Mouse (Mus musculus) midbrain, embryonic 10.5 days (tissue): ENCODE data around the gene Dnah5. TPM values are rescaled to one million over a fixed set of nuclear protein-coding genes. Genes with fewer than 3 reads are reported as not detected.
"Not testable (repeated sequence)": the region's sequence is repeated elsewhere in the genome, so short reads cannot be mapped to it uniquely, and the experiment has no call there.

Experiments used
- DNase-seq: peaks from one replicate; pipeline ENCODE4 v3.0.0-alpha.2; 2017; ENCODE audit warnings: low spot score
- H3K27ac ChIP-seq: fragments of 300-500 bp; sonication (generic); replicated peaks from 2 replicates; pipeline ENCODE4 v1.5.1; 2016; ENCODE audit warnings: mild to moderate bottlenecking
- H3K27me3 ChIP-seq: fragments of 300-500 bp; sonication (generic); 2 replicates; pipeline ENCODE4 v1.6.1; 2016; ENCODE audit warnings: low read depth, mild to moderate bottlenecking; ENCODE audit not compliant: poor library complexity, severe bottlenecking
- H3K36me3 ChIP-seq: fragments of 300-500 bp; sonication (generic); 2 replicates; pipeline ENCODE4 v1.6.1; 2016; ENCODE audit warnings: mild to moderate bottlenecking, moderate library complexity
- H3K4me1 ChIP-seq: fragments of 300-500 bp; sonication (generic); 2 replicates; pipeline ENCODE4 v1.6.1; 2016
- H3K4me3 ChIP-seq: fragments of 300-500 bp; sonication (generic); 2 replicates; pipeline ENCODE4 v1.5.1; 2016; ENCODE audit warnings: mild to moderate bottlenecking, moderate library complexity
- H3K9me3 ChIP-seq: fragments of 300-500 bp; sonication (generic); replicated peaks from 2 replicates; pipeline ENCODE4 v1.6.1; 2016; ENCODE audit warnings: mild to moderate bottlenecking
- WGBS: fragments of 180-500 bp; shearing (Covaris S2); methylation state at CpG from one replicate; pipeline ENCODE4 v1.1.7; 2016; 5-methylcytosine and 5-hydroxymethylcytosine counted together
- polyA plus RNA-seq: library from polyadenylated mRNA; unstranded; fragments of >200 nt; fragmentation: Nextera tagmentation; extraction: Ambion mirVana; gene quantifications from 2 replicates; pipeline ENCODE4 v1.2.1, GENCODE M21; 2016

Gene Dnah5
- polyA plus RNA-seq, 1 experiment from 2014 or later: 0.07 TPM

DNA sequence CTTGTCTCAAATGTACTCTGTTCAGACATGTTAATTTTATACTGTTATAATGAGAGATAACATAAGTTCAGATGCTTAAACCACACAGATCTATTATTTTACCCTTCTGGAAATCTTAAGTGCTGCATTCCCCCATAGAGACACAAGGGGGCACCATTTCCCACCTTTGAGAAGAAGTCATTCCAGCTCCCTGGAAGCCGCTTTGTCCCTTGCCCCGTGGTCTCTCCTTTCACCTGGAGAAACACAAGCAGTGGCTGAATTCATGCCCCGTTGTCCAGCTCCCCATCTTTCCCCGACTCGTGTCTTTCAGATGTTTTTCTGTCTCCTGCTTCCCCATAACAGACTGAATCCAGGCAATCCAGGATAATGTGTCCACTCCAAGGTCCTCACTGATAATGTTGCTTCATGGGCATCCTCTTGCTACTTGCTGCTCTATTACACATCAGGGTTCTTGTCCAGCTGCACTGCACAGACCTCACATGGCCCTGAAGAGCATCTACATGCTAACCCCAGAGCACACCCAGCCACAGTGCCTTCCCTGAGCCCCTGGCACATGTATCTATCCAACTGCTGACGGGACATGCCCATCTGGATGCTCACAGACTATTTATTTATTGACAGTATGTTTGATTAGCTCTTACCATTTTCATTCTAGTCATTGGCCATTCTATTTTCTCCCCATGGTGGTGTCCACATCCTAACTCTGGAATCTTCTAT lies 112.4 kb downstream of the Dnah5 start:
- Histone ChIP-seq H3K4me1 (peaks cover 2% of the 10 kb centered on the region; the same call in 1 of the 2 replicates), H3K27ac (no peak overlapping the region), H3K36me3 (no peaks in the 10 kb centered on the region), H3K4me3 (no peak overlapping the region), H3K9me3 (no peaks in the 10 kb centered on the region), H3K27me3 (no peaks in the 10 kb centered on the region)
- 28% methylated on average over 6 of the region's 6 CpGs for WGBS
- peak; percentile 56 for DNase-seq

DNA sequence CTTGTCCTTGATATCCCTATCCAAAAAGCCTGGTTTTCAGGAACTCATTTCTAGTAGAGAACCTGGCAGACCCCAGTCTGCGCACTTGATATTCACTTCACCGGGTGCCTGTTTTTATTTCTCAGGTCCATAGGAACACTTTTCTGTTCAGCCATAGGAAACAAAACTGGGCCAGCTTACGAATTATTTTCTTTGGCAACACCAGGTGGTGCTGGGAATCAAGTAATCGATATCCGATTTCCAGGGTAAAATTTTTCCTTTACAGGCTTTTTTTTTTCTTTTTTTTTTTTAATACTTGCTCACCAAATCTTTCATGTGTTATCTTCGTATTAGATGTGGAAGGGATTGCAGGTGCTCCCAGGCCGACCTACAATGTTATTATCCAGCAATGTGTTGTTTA lies 119.0 kb downstream of the Dnah5 start:
- H3K9me3 ChIP-seq: no peaks in the 10 kb centered on the region
- H3K27me3 ChIP-seq: no peaks in the 10 kb centered on the region
- H3K36me3 ChIP-seq: no peaks in the 10 kb centered on the region
- WGBS: 86% methylated on average over 7 of the region's 7 CpGs
- no peak for DNase-seq
- no peak overlapping the region for H3K27ac ChIP-seq
- no peaks in the 10 kb centered on the region for H3K4me1 ChIP-seq
- no peak overlapping the region for H3K4me3 ChIP-seq

GRCm38 (mm10) chr15:28326985-28327384 lies 123.4 kb downstream of the Dnah5 start:
- Histone ChIP-seq H3K4me1 (no peaks in the 10 kb centered on the region), H3K4me3 (no peak overlapping the region), H3K9me3 (no peaks in the 10 kb centered on the region), H3K27ac (no peak overlapping the region), H3K36me3 (no peaks in the 10 kb centered on the region), H3K27me3 (no peaks in the 10 kb centered on the region)
- DNase-seq: no peak
- 63% methylated on average over 7 of the region's 7 CpGs for WGBS

DNA sequence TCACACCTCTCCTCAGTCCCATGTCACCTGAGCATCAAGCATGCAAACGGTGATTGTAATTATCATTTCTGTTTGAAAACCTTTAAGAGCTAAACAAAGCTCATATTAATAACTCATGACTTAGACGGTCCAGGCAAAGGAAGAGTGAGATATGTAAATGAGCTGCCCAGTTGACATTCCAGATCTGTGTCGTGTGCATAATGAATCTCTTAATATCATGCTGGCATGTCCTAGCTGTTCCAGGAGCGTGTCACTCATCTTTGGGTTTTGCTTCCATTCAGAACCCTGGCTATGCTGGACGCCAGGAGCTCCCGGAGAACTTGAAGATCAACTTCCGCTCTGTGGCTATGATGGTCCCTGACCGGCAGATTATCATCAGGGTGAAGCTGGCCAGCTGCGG lies 123.9 kb downstream of the Dnah5 start:
- WGBS: 83% methylated on average over 9 of the region's 9 CpGs
- no peak for DNase-seq
- Histone ChIP-seq H3K9me3 (no peaks in the 10 kb centered on the region), H3K36me3 (no peaks in the 10 kb centered on the region), H3K27ac (no peak overlapping the region), H3K4me1 (no peaks in the 10 kb centered on the region), H3K4me3 (no peak overlapping the region), H3K27me3 (no peaks in the 10 kb centered on the region)

GRCm38 (mm10) chr15:28341151-28341550 lies 137.6 kb downstream of the Dnah5 start:
- H3K36me3 ChIP-seq: no peaks in the 10 kb centered on the region
- no peak overlapping the region for H3K4me3 ChIP-seq
- no peaks in the 10 kb centered on the region for H3K4me1 ChIP-seq
- no peaks in the 10 kb centered on the region for H3K9me3 ChIP-seq
- H3K27me3 ChIP-seq: no peaks in the 10 kb centered on the region
- H3K27ac ChIP-seq: no peak overlapping the region
- 35% methylated on average over 4 of the region's 4 CpGs for WGBS
- DNase-seq: no peak

DNA sequence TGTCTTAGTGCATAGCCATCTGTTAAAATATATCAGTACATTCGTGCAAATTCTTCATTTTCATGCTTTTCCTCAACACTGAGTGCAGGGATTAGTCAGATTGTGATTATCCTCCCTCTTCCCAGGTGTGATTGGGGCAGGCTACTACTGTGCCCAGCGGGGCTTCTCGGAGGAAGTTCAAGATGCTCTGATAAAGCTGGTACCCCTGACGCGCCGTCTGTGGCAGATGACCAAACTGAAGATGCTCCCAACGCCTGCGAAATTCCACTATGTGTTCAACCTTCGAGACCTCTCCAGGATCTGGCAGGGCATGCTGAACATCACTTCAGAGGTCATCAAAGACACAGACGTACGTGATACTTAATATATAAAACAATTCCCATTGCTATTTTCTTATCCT lies 164.0 kb downstream of the Dnah5 start:
- 75% methylated on average over 11 of the region's 11 CpGs for WGBS

DNA sequence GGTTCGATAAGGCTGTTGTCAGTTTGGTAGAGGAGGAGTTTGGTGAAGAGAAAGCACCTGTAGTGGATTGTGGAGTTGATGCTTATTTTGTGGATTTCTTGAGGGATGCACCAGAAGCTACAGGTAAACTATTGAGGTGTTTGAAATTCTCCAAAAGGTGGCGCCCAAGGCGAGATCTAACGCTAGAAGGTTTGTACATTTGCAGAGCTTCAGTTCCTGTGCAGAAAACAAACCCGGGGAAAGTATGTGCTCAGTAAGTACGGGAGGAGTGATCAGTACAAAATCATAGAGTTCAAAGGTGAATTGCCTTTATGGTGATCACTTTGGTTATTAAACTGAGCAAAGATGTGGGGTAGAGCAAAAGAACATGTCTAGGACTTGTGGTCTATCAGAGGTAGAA lies 166.9 kb downstream of the Dnah5 start:
- 85% methylated on average over 6 of the region's 6 CpGs for WGBS

More for the DNA sequence above, 164.0 kb downstream of the Dnah5 start:
- Histone ChIP-seq H3K4me1 (no peaks in the 10 kb centered on the region), H3K4me3 (no peak overlapping the region), H3K9me3 (no peaks in the 10 kb centered on the region), H3K27ac (no peak overlapping the region), H3K36me3 (no peaks in the 10 kb centered on the region), H3K27me3 (no peaks in the 10 kb centered on the region)
- no peak for DNase-seq

GRCm38 (mm10) chr15:28371506-28371905 lies 168.0 kb downstream of the Dnah5 start:
- no peak for DNase-seq
- 68% methylated on average over 2 of the region's 2 CpGs for WGBS

More for the DNA sequence above, 166.9 kb downstream of the Dnah5 start:
- no peaks in the 10 kb centered on the region for H3K9me3 ChIP-seq
- no peak overlapping the region for H3K4me3 ChIP-seq
- DNase-seq: no peak
- no peak overlapping the region for H3K27ac ChIP-seq
- H3K27me3 ChIP-seq: no peaks in the 10 kb centered on the region
- no peaks in the 10 kb centered on the region for H3K36me3 ChIP-seq
- H3K4me1 ChIP-seq: no peaks in the 10 kb centered on the region

DNA sequence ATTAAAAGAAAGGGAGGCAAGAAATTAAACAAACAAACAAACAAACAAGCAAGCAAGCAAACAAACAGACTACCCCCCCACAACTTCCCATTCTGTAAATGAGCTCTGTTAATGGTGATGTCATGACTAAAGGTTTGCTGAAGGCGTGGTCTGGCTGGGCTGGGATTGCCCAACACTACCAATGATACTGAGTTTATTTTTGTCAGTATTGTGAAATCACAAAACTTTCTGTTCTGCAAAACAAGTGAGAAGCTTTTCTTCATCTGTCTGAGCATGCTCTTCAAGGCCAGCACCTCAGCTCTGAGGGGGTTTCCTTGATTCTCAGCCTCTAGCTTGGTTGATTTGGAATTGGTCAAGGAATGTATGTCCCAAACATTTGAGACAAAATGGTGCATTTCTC lies 170.8 kb downstream of the Dnah5 start:
- Histone ChIP-seq H3K36me3 (no peaks in the 10 kb centered on the region), H3K9me3 (no peaks in the 10 kb centered on the region), H3K27me3 (no peaks in the 10 kb centered on the region), H3K4me1 (no peaks in the 10 kb centered on the region), H3K4me3 (no peak overlapping the region), H3K27ac (no peak overlapping the region)
- 83% methylated on average over 1 of the region's 1 CpGs for WGBS
- DNase-seq: no peak

More at GRCm38 (mm10) chr15:28371506-28371905, 168.0 kb downstream of the Dnah5 start:
- Histone ChIP-seq H3K4me1 (no peaks in the 10 kb centered on the region), H3K9me3 (no peaks in the 10 kb centered on the region), H3K27me3 (no peaks in the 10 kb centered on the region), H3K36me3 (no peaks in the 10 kb centered on the region), H3K4me3 (no peak overlapping the region), H3K27ac (no peak overlapping the region)

GRCm38 (mm10) chr15:28380909-28381308 lies 177.4 kb downstream of the Dnah5 start:
- Histone ChIP-seq H3K27me3 (no peaks in the 10 kb centered on the region), H3K9me3 (no peaks in the 10 kb centered on the region), H3K4me1 (no peaks in the 10 kb centered on the region), H3K27ac (no peak overlapping the region), H3K4me3 (no peak overlapping the region), H3K36me3 (no peaks in the 10 kb centered on the region)
- 86% methylated on average over 3 of the region's 3 CpGs for WGBS
- no peak for DNase-seq

DNA sequence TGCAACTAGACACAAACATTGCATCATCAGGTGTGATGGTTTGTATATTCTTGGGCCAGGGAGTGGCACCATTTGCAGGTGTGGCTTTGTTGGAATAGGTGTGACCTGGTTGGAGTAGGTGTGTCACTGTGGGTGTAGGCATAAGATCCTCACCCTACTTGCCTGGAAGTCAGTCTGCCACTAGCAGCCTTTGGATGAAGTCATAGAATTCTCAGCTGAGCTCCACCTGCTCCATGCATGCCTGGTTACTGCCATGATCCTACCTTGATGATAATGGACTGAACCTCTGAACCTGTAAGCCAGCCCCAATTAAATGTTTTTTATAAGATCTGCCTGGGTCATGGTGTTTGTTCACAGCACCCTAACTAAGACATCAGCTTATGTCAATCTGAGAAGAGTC lies 190.2 kb downstream of the Dnah5 start:
- H3K27me3 ChIP-seq, DNase-seq, H3K36me3 ChIP-seq, H3K9me3 ChIP-seq, H3K27ac ChIP-seq, H3K4me1 ChIP-seq, H3K4me3 ChIP-seq: not testable (repeated sequence)

DNA sequence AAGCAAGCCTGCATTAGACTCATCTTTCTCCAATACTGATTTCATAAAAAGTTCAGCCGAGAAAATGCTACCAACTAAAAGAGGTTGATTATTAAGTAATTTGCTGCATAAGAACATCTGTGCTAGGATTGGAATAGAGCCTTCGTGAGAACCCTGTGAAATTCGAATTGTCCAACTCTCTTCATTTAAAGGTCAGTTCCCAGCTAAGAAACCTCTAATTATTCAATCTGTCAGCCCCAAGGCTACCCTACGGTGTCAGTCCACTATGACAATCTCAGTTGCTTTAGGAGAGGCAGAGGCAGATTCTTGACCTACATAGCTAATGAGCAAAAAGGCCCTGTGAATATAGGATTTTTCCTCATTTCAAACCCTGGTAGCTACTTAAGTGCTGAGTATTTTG lies 191.9 kb downstream of the Dnah5 start:
- no peak for DNase-seq
- H3K4me1 ChIP-seq: peaks cover 12% of the 10 kb centered on the region
- no peaks in the 10 kb centered on the region for H3K27me3 ChIP-seq
- H3K9me3 ChIP-seq: no peaks in the 10 kb centered on the region
- WGBS: 85% methylated on average over 4 of the region's 4 CpGs
- H3K4me3 ChIP-seq: no peak overlapping the region
- H3K27ac ChIP-seq: no peak overlapping the region
- no peaks in the 10 kb centered on the region for H3K36me3 ChIP-seq

DNA sequence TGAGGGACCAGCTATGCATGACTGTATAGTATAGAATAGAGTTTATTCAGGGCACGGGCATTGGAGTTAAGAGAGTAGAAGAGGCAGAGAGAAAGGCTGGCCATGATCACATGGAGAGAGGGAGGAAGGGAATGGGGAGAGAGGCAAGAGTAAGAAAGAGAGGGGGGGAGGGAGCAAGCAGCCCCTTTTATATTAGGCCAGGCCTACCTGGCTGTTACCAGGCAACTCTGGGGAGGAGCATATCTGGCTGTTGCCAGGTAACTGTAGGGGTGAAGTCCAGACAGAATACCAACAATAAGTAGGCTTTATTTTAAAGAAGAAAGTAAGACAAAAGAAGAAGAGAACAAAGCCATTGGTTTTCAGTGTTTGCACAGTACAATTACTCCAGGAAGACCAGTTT lies 194.9 kb downstream of the Dnah5 start:
- Histone ChIP-seq H3K9me3 (no peaks in the 10 kb centered on the region), H3K36me3 (no peaks in the 10 kb centered on the region), H3K4me3 (no peak overlapping the region), H3K4me1 (peaks cover 12% of the 10 kb centered on the region), H3K27ac (no peak overlapping the region), H3K27me3 (no peaks in the 10 kb centered on the region)
- WGBS: 73% methylated on average over 1 of the region's 1 CpGs
- DNase-seq: no peak

- Histone ChIP-seq H3K4me1 (peaks cover 12% of the 10 kb centered on the region), H3K27me3 (no peaks in the 10 kb centered on the region), H3K4me3 (no peak overlapping the region), H3K36me3 (no peaks in the 10 kb centered on the region), H3K9me3 (no peaks in the 10 kb centered on the region), H3K27ac (no peak overlapping the region)
- DNase-seq: no peak
- WGBS: 78% methylated on average over 8 of the region's 8 CpGs
These were observed 195.7 kb downstream of the Dnah5 start for GRCm38 (mm10) chr15:28399258-28399657.
